Mouse (Mus musculus) kidney, embryonic 14.5 days (tissue): ENCODE data around the gene Tmem208. TPM values are rescaled to one million over a fixed set of nuclear protein-coding genes. Genes with fewer than 3 reads are reported as not detected.

Experiments used
- ATAC-seq: fragments of 200-750 bp; cut with Nextera tagmentation; 2 replicates; pipeline ENCODE4 v1.8.0; 2017; ENCODE audit warnings: moderate number of reproducible peaks, mild to moderate bottlenecking, moderate TSS enrichment, moderate library complexity; ENCODE audit not compliant: low FRiP score, low TSS enrichment
- H3K27ac ChIP-seq: fragments of 300-500 bp; sonication (generic); 2 replicates; pipeline ENCODE4 v1.5.1; 2014; ENCODE audit warnings: low read depth, mild to moderate bottlenecking, low read length, moderate library complexity, mixed read lengths
- H3K27me3 ChIP-seq: fragments of 300-500 bp; sonication (generic); 2 replicates; pipeline ENCODE4 v1.6.1; 2014; ENCODE audit warnings: mild to moderate bottlenecking, low read length; ENCODE audit not compliant: control insufficient read depth, insufficient read depth
- H3K36me3 ChIP-seq: fragments of 300-500 bp; sonication (generic); 2 replicates; pipeline ENCODE4 v1.6.1; 2014; ENCODE audit warnings: low read length, mixed read lengths; ENCODE audit not compliant: control insufficient read depth, insufficient read depth
- H3K4me1 ChIP-seq: fragments of 300-500 bp; sonication (generic); 2 replicates; pipeline ENCODE4 v1.6.1; 2014; ENCODE audit warnings: low read length, mixed read lengths; ENCODE audit not compliant: control insufficient read depth, insufficient read depth
- H3K4me2 ChIP-seq: fragments of 300-500 bp; sonication (generic); replicated peaks from 2 replicates; pipeline ENCODE4 v1.6.1; 2014; ENCODE audit warnings: low read depth, mild to moderate bottlenecking, low read length
- H3K4me3 ChIP-seq: fragments of 300-500 bp; sonication (generic); 2 replicates; pipeline ENCODE4 v1.5.1; 2014; ENCODE audit warnings: mild to moderate bottlenecking, low read length
- H3K9ac ChIP-seq: fragments of 300-500 bp; sonication (generic); 2 replicates; pipeline ENCODE4 v1.6.1; 2014; ENCODE audit warnings: low read depth, mild to moderate bottlenecking, low read length, moderate library complexity
- H3K9me3 ChIP-seq: fragments of 300-500 bp; sonication (generic); 2 replicates; pipeline ENCODE4 v1.6.1; 2016; ENCODE audit warnings: low read length; ENCODE audit not compliant: control insufficient read depth
- WGBS: fragments of 180-500 bp; shearing (Covaris S2); extraction: QIAGEN DNeasy Blood & Tissue Kit; methylation state at CpG from one replicate; pipeline ENCODE4 v1.1.7; 2014; 5-methylcytosine and 5-hydroxymethylcytosine counted together
- polyA plus RNA-seq: library from polyadenylated mRNA; unstranded; fragments of >200 nt; fragmentation: Nextera tagmentation; extraction: Ambion mirVana; gene quantifications from 2 replicates; pipeline ENCODE4 v1.2.1, GENCODE M21; 2014

Gene Tmem208
- polyA plus RNA-seq, 1 experiment from 2014 or later = 120 TPM

DNA sequence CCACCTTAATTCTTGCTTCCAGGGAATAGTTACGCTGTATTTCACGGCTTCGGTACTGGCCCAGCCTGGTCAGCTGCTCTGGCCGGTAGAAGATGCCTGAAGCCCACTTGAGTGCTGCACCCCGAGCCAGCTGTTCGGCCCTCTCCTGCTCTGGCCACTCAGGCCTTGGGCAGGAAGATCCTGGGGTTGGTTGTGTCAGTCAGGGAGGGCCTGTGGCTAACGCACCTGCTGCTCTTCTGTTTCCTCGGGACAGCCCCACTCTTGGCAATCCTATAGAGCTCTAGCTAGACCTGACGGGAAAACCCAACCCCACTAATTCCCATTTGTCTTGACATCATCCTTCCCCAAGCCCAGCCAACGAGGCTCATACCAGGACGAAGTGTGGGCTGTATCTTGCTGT lies 30.9 kb upstream of the Tmem208 start:
- Histone ChIP-seq H3K4me2 (peak overlapping the region; percentile 29; the same call in 1 of the 2 replicates), H3K9me3 (no peaks in the 10 kb centered on the region), H3K9ac (no peak overlapping the region), H3K27ac (0 out of 2 replicates have a peak overlapping the region, but pooled peaks have one; percentile 7), H3K4me3 (peak overlapping the region; percentile 16; the same call in 1 of the 2 replicates), H3K36me3 (peaks cover 15% of the 10 kb centered on the region), H3K4me1 (peaks cover 17% of the 10 kb centered on the region), H3K27me3 (peaks cover 5% of the 10 kb centered on the region; the same call in 1 of the 2 replicates)
- no peak for ATAC-seq
- WGBS = 74% methylated on average over 11 of the region's 11 CpGs

DNA sequence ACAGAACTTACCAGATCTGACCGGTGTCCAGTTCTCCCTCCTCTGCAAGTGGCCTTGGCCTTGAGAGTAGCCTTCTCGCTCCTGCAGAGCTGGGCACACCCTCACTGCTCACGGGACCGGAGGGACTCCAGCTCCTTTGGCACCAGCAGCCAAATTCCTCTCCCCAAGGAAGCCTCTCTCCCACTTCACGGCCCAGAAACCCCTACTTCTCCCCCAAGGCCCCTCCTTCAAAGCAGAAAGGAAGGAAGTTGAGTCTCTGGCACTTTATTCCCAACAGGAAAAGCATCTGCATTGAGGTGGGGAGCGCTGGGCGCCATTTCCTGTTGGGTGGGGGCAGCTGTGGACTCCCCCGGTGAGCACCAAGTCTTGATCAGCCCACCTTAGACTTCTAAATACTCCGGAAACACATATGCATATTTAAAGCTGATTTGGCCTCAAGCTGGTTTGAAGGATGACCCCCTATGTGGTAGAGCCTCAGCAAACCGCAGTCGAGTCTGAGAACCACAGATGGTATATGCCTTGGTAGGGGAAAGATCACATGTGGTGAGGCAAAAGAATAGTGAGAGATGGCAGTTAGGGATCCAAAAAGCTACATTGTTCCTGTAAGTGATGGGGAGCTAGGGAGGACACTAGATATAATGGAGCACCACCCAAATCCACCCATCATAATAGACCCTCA lies 30.1 kb upstream of the Tmem208 start, which contains the start of gene Exoc3l:
Exoc3l (minus strand) TSS at position 207 of the 679 bp plus-strand sequence.
- Histone ChIP-seq H3K9ac (no peak within 1 kb of the TSS), H3K36me3 (peaks cover 22% of the 10 kb centered on the region), H3K4me3 (peak within 1 kb of the TSS; percentile 96), H3K27ac (peak within 1 kb of the TSS; percentile 37; the same call in 1 of the 2 replicates), H3K4me2 (peak within 1 kb of the TSS; percentile 91), H3K4me1 (peaks cover 13% of the 10 kb centered on the region), H3K27me3 (no peaks in the 10 kb centered on the region), H3K9me3 (no peaks in the 10 kb centered on the region)
- ATAC-seq = no peak
- 58% methylated on average over 11 of the region's 11 CpGs for WGBS

DNA sequence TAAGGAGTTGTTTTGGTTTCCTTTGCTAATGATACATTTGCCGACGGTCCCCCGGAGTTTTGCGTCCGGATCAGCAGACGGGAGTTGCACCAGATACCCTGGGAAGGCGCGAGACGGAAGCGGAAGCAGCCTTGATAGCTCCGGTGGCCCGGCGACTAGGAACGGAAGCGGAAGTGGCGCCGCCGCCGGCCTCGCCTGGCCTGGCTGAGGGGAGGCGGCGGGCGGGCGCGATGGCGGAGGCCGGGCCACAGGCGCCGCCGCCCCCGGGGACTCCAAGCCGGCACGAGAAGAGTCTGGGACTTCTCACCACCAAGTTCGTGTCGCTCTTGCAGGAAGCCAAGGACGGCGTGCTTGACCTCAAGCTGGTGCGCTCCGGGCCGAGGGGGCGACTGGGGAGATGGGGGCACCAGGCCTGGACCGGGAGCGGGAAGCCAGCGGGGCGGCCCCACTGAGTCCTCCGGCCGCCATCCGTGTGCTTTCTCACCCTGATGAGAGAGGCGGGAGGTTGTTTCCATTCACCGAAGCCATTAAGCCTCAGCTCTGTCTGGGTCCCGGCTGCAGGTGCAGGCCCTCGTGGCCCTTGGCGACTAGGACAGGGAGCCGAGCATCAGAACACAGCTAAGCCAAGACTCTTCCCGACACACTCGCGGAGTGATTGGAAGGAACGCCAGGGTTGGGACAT lies 28.5 kb upstream of the Tmem208 start, which contains the start of gene E2f4:
E2f4 (plus strand) TSS at position 153 of the 682 bp plus-strand sequence.
- peak; percentile 90 for ATAC-seq
- H3K27me3 ChIP-seq = no peaks in the 10 kb centered on the region
- H3K9ac ChIP-seq = peak within 1 kb of the TSS; percentile 93
- peak within 1 kb of the TSS; percentile 91 for H3K4me2 ChIP-seq
- H3K27ac ChIP-seq = peak within 1 kb of the TSS; percentile 37; the same call in 1 of the 2 replicates
- no peaks in the 10 kb centered on the region for H3K9me3 ChIP-seq
- 0% methylated on average over 36 of the region's 58 CpGs for WGBS
- peaks cover 38% of the 10 kb centered on the region for H3K36me3 ChIP-seq
- peaks cover 13% of the 10 kb centered on the region for H3K4me1 ChIP-seq
- H3K4me3 ChIP-seq = peak within 1 kb of the TSS; percentile 96

DNA sequence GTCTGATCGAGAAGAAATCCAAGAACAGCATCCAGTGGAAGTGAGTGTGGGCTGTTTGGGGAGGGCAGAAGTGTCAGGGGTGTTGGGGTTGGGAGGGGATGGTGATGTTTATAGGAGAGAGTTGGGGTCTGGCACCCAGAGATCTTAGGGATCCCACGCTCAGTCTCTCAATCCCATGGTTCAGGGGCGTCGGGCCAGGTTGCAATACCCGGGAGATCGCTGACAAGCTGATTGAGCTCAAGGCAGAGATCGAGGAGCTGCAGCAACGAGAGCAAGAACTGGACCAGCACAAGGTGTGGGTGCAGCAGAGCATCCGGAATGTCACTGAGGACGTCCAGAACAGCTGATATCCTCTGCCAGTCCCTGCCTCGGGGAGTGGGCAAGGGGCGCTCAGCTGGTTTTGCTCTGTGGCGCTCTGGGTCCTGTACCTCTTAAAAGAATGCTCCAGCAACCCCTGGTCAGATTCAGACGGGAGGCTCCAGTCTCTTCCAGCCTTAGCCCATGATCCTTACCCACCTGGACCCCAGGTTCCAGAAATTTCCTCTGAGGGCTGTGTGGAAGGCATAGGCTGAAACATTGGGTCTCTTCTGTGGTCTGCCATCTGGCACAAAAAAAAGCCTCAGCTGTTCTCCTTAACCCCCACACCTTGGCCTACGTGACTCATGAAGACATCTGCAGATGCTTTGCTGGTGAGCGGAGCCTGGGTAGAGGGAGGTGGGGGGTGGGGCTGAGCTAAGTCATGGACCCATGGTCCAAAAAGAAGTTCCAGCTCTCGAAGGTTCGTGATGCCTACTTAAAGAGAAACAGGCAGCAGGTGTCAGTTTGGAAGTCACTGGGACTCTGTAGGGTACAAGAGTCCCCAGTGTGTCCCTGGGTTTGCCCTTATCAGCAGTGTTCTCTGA lies 27.6 kb upstream of the Tmem208 start:
- Histone ChIP-seq H3K9ac (peak overlapping the region; percentile 93), H3K27me3 (no peaks in the 10 kb centered on the region), H3K4me2 (peak overlapping the region; percentile 91), H3K27ac (peak overlapping the region; percentile 37; the same call in 1 of the 2 replicates), H3K36me3 (peaks cover 45% of the 10 kb centered on the region), H3K4me3 (peak overlapping the region; percentile 96), H3K9me3 (no peaks in the 10 kb centered on the region), H3K4me1 (peaks cover 13% of the 10 kb centered on the region)
- WGBS = 53% methylated on average over 18 of the region's 18 CpGs
- no peak for ATAC-seq

DNA sequence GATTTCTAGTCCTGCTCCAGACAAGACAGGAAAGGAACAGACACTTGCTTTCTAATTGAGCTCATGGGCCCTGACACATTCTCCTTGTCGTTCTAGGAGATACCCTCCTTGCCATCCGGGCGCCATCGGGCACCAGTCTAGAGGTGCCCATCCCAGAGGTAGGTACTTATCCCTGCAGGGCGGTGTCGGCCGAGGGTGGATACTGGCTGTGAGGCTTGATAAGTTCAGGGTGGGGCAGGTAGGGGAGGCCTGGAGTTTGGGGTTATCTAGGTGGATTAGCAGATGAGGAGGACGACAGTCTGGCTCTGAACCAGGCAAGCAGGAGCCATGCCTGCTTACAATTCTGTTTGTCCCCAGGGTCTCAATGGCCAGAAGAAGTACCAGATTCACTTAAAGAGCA lies 26.2 kb upstream of the Tmem208 start:
- no peak for ATAC-seq
- H3K4me3 ChIP-seq = no peak overlapping the region
- H3K9me3 ChIP-seq = no peaks in the 10 kb centered on the region
- H3K27me3 ChIP-seq = no peaks in the 10 kb centered on the region
- WGBS = 92% methylated on average over 8 of the region's 8 CpGs
- H3K4me1 ChIP-seq = peaks cover 19% of the 10 kb centered on the region
- no peak overlapping the region for H3K9ac ChIP-seq
- H3K27ac ChIP-seq = no peak overlapping the region
- peaks cover 57% of the 10 kb centered on the region for H3K36me3 ChIP-seq
- H3K4me2 ChIP-seq = no peak overlapping the region

DNA sequence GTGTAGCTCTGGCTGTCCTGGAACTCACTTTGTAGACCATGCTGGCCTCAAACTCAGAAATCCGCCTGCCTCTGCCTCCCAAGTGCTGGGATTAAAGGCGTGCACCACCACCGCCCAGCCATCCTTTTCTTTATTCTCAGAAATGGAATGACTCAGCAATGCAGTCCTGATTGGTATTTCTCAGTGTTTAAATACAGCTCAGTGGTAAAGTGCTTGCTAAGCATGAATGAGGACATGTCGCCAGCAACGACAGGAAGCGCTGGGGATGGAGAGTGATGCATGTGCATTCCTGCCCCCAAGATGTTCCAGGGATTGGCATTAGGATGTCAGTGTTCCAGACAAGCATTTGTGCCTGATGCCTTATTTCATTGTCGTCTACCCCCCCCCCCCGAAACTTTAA lies 22.8 kb upstream of the Tmem208 start:
- Histone ChIP-seq H3K27me3 (no peaks in the 10 kb centered on the region), H3K9me3 (no peaks in the 10 kb centered on the region), H3K9ac (no peak overlapping the region), H3K27ac (no peak overlapping the region), H3K4me3 (no peak overlapping the region), H3K36me3 (peaks cover 67% of the 10 kb centered on the region), H3K4me1 (peaks cover 25% of the 10 kb centered on the region), H3K4me2 (no peak overlapping the region)
- no peak for ATAC-seq
- WGBS = 87% methylated on average over 8 of the region's 8 CpGs

DNA sequence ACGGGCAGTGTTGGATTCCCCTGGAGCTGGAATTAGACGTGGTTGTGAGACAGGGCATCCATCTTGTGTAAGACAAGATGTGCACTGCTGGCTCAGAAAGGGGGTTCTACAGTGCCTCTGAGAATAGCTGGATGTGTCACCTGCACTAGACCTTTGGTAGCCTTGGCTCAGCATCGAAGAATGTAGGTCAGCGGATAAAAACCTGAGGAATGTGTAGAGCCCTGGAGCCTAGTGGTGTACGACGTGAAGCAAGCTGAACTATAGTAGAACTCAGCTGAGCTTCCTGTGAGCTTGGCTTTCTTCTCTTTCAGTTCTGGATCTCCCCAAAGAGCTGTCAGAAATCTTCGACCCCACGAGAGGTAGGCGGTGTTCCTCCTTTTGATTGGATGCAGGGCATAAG lies 22.3 kb upstream of the Tmem208 start:
- Histone ChIP-seq H3K4me2 (no peak overlapping the region), H3K4me3 (no peak overlapping the region), H3K4me1 (peaks cover 20% of the 10 kb centered on the region; the same call in 1 of the 2 replicates), H3K27ac (no peak overlapping the region), H3K9me3 (no peaks in the 10 kb centered on the region), H3K36me3 (peaks cover 68% of the 10 kb centered on the region), H3K9ac (no peak overlapping the region), H3K27me3 (no peaks in the 10 kb centered on the region)
- WGBS = 84% methylated on average over 9 of the region's 9 CpGs
- no peak for ATAC-seq

DNA sequence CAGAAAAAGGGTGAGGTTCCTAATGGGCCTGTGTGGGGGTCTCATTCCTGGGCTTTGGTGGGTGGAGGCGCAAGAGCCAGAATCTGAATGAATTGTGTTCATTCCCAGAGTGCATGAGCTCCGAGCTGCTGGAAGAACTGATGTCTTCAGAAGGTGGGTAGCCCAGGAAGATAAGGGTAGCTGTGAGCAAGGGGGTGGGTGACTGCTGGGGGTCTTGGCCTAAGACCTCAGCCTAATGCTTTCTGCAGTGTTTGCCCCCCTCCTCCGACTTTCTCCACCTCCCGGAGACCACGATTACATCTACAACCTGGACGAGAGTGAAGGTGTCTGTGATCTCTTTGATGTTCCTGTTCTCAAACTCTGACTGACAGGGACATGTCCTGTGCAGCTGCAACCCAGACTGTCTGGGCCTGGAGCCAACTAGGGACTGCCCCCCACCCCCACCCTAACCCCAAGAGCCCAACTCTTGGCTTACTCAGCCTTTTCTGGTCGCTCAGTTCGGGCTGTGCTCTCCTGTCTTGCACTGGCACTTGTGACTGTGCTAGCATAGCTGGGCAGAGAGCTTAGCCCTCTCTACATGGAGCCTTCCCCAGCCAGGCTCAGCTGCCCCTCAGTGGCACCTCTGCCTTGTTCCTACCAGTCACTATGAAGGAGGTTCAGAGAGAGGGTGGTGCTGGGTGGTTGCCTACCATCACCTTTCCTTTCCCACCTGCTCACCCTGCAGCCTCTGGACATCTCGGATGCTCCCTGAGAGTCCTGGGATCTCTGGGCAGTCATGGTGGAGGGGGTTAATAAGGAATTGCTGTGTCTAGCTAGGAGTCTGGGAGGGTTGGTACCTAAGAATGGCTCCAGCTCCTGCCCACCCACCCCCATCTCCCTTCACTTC lies 21.6 kb upstream of the Tmem208 start:
- peak; percentile 10 for ATAC-seq
- Histone ChIP-seq H3K27me3 (no peaks in the 10 kb centered on the region), H3K9ac (no peak overlapping the region), H3K27ac (peak overlapping the region; percentile 55), H3K4me1 (peaks cover 18% of the 10 kb centered on the region; the same call in 1 of the 2 replicates), H3K36me3 (peaks cover 69% of the 10 kb centered on the region), H3K4me2 (no peak overlapping the region), H3K4me3 (no peak overlapping the region), H3K9me3 (no peaks in the 10 kb centered on the region)
- 75% methylated on average over 9 of the region's 9 CpGs for WGBS
